Mouse (Mus musculus): ENCODE measurements around the gene Gm5127. TPM values are rescaled to one million over a fixed set of nuclear protein-coding genes. Genes with fewer than 3 reads are reported as not detected.

Gm5127 gene
- total RNA-seq (2023), result under 1 TPM; 0.41 to 0.42 TPM

GRCm38 (mm10) chrX:106582886-106583285 is at the start of gene Gm5127:
Gene Gm5127, plus strand, starts transcription at chrX:106583186.

GRCm38 (mm10) chrX:106603386-106603785 is 20.4 kb downstream of the Gm5127 start, which contains the start of gene Cysltr1:
Gene Cysltr1, minus strand, starts transcription at chrX:106603679.

Other genes starting within 250 kb of the Gm5127 start
- gene Fndc3c1, start 97.8 kb upstream of the Gm5127 start, total RNA-seq (2023), result not detected
- under 1 TPM; 0.15 to 0.18 TPM for gene Cysltr1, start 20.5 kb downstream of the Gm5127 start, total RNA-seq (2023)